Mouse (Mus musculus): Measurements from ENCODE around the gene Gm14443. TPM values are rescaled to one million over a fixed set of nuclear protein-coding genes. Genes with fewer than 3 reads are reported as not detected.

Gm14443 gene
- 0.79 TPM for polyA plus RNA-seq (2014; fragmentation: Illumina TruSeq; extraction: RNeasy Lipid Tissue Mini Kit (QIAGEN cat#74804); ENCODE audit: low read depth, low replicate concordance)

GRCm38 (mm10) chr2:175175401-175176180 is at the start of gene Gm14443:
Gene Gm14443, minus strand, starts transcription at chr2:175175871.

GRCm38 (mm10) chr2:175206732-175207131 is 31.1 kb upstream of the Gm14443 start, which contains the start of gene Gm14391:
Gene Gm14391, minus strand, starts transcription at chr2:175206917.

GRCm38 (mm10) chr2:175141993-175142295 is 33.7 kb downstream of the Gm14443 start, which contains the start of gene Gm14399:
Gene Gm14399, minus strand, starts transcription at chr2:175142012.

Other genes starting within 250 kb of the Gm14443 start
- not detected for gene Gm14444, start 165.6 kb downstream of the Gm14443 start, polyA plus RNA-seq (2014; fragmentation: Illumina TruSeq; extraction: RNeasy Lipid Tissue Mini Kit (QIAGEN cat#74804); ENCODE audit: low read depth, low replicate concordance)
- not detected for gene Gm14393, start 108.1 kb downstream of the Gm14443 start, polyA plus RNA-seq (2014; fragmentation: Illumina TruSeq; extraction: RNeasy Lipid Tissue Mini Kit (QIAGEN cat#74804); ENCODE audit: low read depth, low replicate concordance)
- gene Gm14399, start 33.9 kb downstream of the Gm14443 start, polyA plus RNA-seq (2014; fragmentation: Illumina TruSeq; extraction: RNeasy Lipid Tissue Mini Kit (QIAGEN cat#74804); ENCODE audit: low read depth, low replicate concordance), result 6.9 TPM
- gene Gm14391, start 31.0 kb upstream of the Gm14443 start, polyA plus RNA-seq (2014; fragmentation: Illumina TruSeq; extraction: RNeasy Lipid Tissue Mini Kit (QIAGEN cat#74804); ENCODE audit: low read depth, low replicate concordance), result 5.4 TPM
- gene Gm14440, start 99.3 kb upstream of the Gm14443 start, polyA plus RNA-seq (2014; fragmentation: Illumina TruSeq; extraction: RNeasy Lipid Tissue Mini Kit (QIAGEN cat#74804); ENCODE audit: low read depth, low replicate concordance), result 8.8 TPM
- gene Gm4631, start 162.3 kb upstream of the Gm14443 start, polyA plus RNA-seq (2014; fragmentation: Illumina TruSeq; extraction: RNeasy Lipid Tissue Mini Kit (QIAGEN cat#74804); ENCODE audit: low read depth, low replicate concordance), result 13.1 TPM
- gene Zfp968, start 196.6 kb upstream of the Gm14443 start, polyA plus RNA-seq (2014; fragmentation: Illumina TruSeq; extraction: RNeasy Lipid Tissue Mini Kit (QIAGEN cat#74804); ENCODE audit: low read depth, low replicate concordance), result 5.5 TPM

Measured in heart, adult 10 weeks (tissue).